Mouse (Mus musculus) liver, embryonic 14.5 days (tissue): Measurements from ENCODE around the gene Gm7030.

Experiments
- CTCF ChIP-seq: IDR thresholded peaks from 2 replicates; pipeline ENCODE4 v1.5.1; 2016; ENCODE audit warnings: antibody characterized with exemption, low read depth, control low read depth
- EP300 ChIP-seq: IDR thresholded peaks from 2 replicates; pipeline ENCODE4 v1.6.1; 2016; ENCODE audit warnings: antibody characterized with exemption, low read depth

GRCm38 (mm10) chr17:36169753-36170152, 40.5 kb upstream of the Gm7030 start:
- TF ChIP-seq CTCF = no peak
- TF ChIP-seq EP300 = no peak
